Mouse (Mus musculus): ENCODE measurements at regions not wholly inside any gene's neighbourhood (a gene's known extent, or its start where the extent isn't known, plus 50 kb on each side); places are given as distances from the start of the nearest gene placed in this dataset.

DNA sequence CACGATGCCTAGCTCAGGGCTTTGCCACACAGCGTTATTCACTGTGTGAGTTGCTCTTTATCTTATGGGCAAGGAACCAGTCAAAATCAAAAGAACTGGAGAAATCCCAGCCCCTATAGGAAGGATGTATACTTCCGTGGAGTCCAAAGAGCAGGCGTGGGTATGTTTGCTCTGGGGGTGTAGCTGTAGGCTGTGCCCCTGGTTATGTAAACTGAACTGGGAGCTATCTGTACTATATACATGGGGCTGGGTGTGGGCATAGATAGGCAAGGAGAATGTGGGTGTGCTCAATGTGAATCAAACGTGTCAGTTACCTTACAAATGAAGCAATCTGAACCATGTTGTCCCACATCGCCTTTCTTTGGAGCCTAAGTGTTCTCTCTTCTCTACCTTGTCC lies 120.3 kb upstream of the Parp11 start:
- no peak for TF ChIP-seq CTCF (IDR thresholded peaks at IDR 0.05; ENCODE audit: insufficient read depth, low read depth, low read length)
- no peak for TF ChIP-seq POLR2A (IDR thresholded peaks at IDR 0.05; ENCODE audit: insufficient read depth, low read depth, low read length)
